Mouse (Mus musculus) olfactory bulb, adult 2 months (tissue): ENCODE results near the gene Dnmbp. TPM values are rescaled to one million over a fixed set of nuclear protein-coding genes. Genes with fewer than 3 reads are reported as not detected.

Source experiments
- H3K27ac ChIP-seq: fragments of 200-500 bp; 2 replicates; pipeline ENCODE4 v1.5.1; 2012; ENCODE audit warnings: low read depth, low read length; ENCODE audit not compliant: insufficient read depth
- H3K4me1 ChIP-seq: fragments of 200-500 bp; 2 replicates; pipeline ENCODE4 v1.6.1; 2012; ENCODE audit warnings: low read length; ENCODE audit not compliant: control insufficient read depth, insufficient read depth
- H3K4me3 ChIP-seq: fragments of 200-500 bp; 2 replicates; pipeline ENCODE4 v1.5.1; 2012; ENCODE audit warnings: mild to moderate bottlenecking, low read depth, low read length, moderate library complexity; ENCODE audit not compliant: insufficient read depth
- CTCF ChIP-seq: fragments of 200-500 bp; IDR thresholded peaks from 2 replicates; pipeline ENCODE4 v1.5.1; 2012; ENCODE audit warnings: low read depth, mild to moderate bottlenecking, low read length, moderate library complexity; ENCODE audit not compliant: insufficient read depth
- POLR2A ChIP-seq: fragments of 200-500 bp; IDR thresholded peaks from 2 replicates; pipeline ENCODE4 v1.6.1; 2012; ENCODE audit warnings: mild to moderate bottlenecking, low read depth, low read length, moderate library complexity; ENCODE audit not compliant: insufficient read depth
- WGBS: fragments of 180-500 bp; shearing (Covaris S2); methylation state at CpG from one replicate; pipeline ENCODE4 v1.1.7; 2018; 5-methylcytosine and 5-hydroxymethylcytosine counted together
- polyA plus RNA-seq: library from polyadenylated mRNA; stranded (reverse); fragments of >200 nt; gene quantifications from 2 replicates; pipeline ENCODE4 v1.2.4, GENCODE M21; 2012; ENCODE audit warnings: low replicate concordance; ENCODE audit not compliant: missing spikeins, insufficient read depth, insufficient read length

Gene Dnmbp
- polyA plus RNA-seq, 1 experiment, result not detected

DNA sequence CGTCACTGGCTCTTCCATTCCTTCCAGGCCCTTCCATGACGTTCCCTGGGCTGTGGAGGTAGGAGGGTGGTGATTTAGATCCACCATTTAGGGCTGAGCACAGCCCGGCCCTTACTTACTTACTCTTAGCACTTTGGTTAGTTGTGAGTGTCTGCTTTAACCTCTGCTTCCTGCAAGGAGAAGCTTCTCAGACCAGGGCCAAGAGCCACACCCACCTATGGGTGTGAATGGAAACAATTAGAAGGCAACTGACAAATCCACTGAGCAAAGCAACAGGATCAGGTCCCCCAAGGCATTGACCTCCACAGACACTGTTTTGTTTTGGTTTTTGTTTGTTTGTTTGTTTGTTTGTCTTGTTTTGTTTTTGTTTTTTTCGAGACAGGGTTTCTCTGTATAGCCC lies 130.7 kb downstream of the Dnmbp start:
- no peak overlapping the region for H3K4me3 ChIP-seq
- 54% methylated on average over 4 of the region's 4 CpGs for WGBS
- H3K27ac ChIP-seq, result no peak overlapping the region
- H3K4me1 ChIP-seq, result no peaks in the 10 kb centered on the region
- TF ChIP-seq POLR2A, result no peak
- no peak for TF ChIP-seq CTCF

DNA sequence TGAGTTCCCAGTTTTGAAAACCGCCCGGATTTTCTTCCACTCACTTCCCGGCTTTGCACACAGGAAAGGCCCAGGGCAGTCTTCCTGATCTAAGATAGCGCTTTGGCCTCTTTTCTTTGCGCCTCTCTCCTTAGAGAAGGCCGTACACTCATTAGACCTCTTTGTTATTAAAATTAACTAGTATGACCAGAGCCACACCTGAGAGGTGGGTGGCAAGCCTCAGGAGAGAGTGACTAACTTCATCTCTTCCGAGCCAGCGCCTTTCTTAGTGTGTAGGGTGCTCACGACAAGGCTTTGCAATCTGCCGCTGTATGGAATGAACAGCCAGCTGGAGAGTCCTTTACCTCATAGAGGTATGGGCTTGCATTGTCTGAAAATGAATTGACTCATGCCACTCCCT lies 136.1 kb downstream of the Dnmbp start:
- Histone ChIP-seq H3K4me3 (no peak overlapping the region), H3K4me1 (no peaks in the 10 kb centered on the region), H3K27ac (no peak overlapping the region)
- TF ChIP-seq POLR2A (no peak), CTCF (no peak)
- WGBS, result 88% methylated on average over 10 of the region's 10 CpGs

GRCm38 (mm10) chr19:43801427-43802051 lies 138.5 kb downstream of the Dnmbp start:
- H3K4me3 ChIP-seq, result no peak overlapping the region
- WGBS, result 74% methylated on average over 9 of the region's 9 CpGs
- no peak overlapping the region for H3K27ac ChIP-seq
- no peaks in the 10 kb centered on the region for H3K4me1 ChIP-seq
- TF ChIP-seq CTCF (no peak), POLR2A (no peak)

DNA sequence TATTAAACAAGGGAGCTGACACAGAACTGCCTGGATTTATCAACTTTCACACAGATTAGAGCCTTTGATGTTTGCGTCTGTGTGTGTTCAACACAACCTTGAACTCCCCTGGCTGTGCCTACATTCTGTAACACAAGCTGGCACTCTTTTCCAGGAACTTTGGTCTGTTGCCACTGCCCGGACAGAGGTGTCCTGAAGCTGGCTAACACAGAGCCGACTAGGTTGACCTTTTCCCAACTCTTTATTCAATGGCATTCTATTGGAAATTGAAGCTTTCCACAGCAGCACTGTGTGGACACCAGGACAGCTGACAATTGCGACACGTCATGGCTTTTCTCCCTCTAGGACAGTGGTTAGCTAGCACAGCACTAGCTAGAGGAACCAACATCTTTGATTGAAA lies 142.8 kb downstream of the Dnmbp start:
- WGBS, result 71% methylated on average over 5 of the region's 5 CpGs
- H3K27ac ChIP-seq, result no peak overlapping the region
- no peaks in the 10 kb centered on the region for H3K4me1 ChIP-seq
- H3K4me3 ChIP-seq, result no peak overlapping the region
- no peak for TF ChIP-seq CTCF
- no peak for TF ChIP-seq POLR2A

Other genes with a start within 250 kb of the Dnmbp start
- gene Cutc, start 187.2 kb downstream of the Dnmbp start, polyA plus RNA-seq, result not detected in 2 replicates
- gene Cox15, start 187.2 kb downstream of the Dnmbp start, polyA plus RNA-seq, result not detected in 2 replicates
- not detected in 2 replicates for gene Abcc2, start 158.0 kb downstream of the Dnmbp start, polyA plus RNA-seq
- not detected in 2 replicates for gene Cpn1, start 46.4 kb upstream of the Dnmbp start, polyA plus RNA-seq
- gene Cyp2c23, start 89.0 kb upstream of the Dnmbp start, polyA plus RNA-seq, result not detected in 2 replicates
- not detected in 2 replicates for gene Erlin1, start 129.6 kb upstream of the Dnmbp start, polyA plus RNA-seq
- not detected in 2 replicates for gene Chuk, start 167.3 kb upstream of the Dnmbp start, polyA plus RNA-seq
- gene Cwf19l1, start 195.7 kb upstream of the Dnmbp start, polyA plus RNA-seq, result not detected in 2 replicates
- gene Bloc1s2, start 206.3 kb upstream of the Dnmbp start, polyA plus RNA-seq, result not detected in 2 replicates